Mouse (Mus musculus): ENCODE data around the gene Ergic1. TPM values are rescaled to one million over a fixed set of nuclear protein-coding genes. Genes with fewer than 3 reads are reported as not detected.

Ergic1 gene
- polyA plus RNA-seq, 1 experiment from 2014 or later, result 135 TPM

GRCm38 (mm10) chr17:26582297-26582696 is 21.0 kb downstream of the Ergic1 start:
- Histone ChIP-seq H3K27me3 (replicated peaks; ENCODE audit: control insufficient read depth, insufficient read depth, low read length) (no peaks in the 10 kb centered on the region), H3K9me3 (ENCODE audit: control insufficient read depth, low read length) (no peaks in the 10 kb centered on the region), H3K36me3 (ENCODE audit: control insufficient read depth, insufficient read depth, low read length) (peaks cover 19% of the 10 kb centered on the region; the same call in 1 of the 2 replicates), H3K9ac (ENCODE audit: low read length) (no peak overlapping the region), H3K4me1 (replicated peaks; ENCODE audit: control insufficient read depth, insufficient read depth, low read length) (peaks cover 20% of the 10 kb centered on the region), H3K4me2 (ENCODE audit: low read length) (no peak overlapping the region), H3K27ac (ENCODE audit: low read depth) (peak overlapping the region; percentile 1; the same call in 1 of the 2 replicates), H3K4me3 (ENCODE audit: low read depth, low read length) (no peak overlapping the region)
- 90% methylated on average over 5 of the region's 5 CpGs for WGBS
- DNase-seq (ENCODE audit: low spot score) (no peak), ATAC-seq (replicated peaks; ENCODE audit: low FRiP score, low TSS enrichment, low read depth) (no peak)

GRCm38 (mm10) chr17:26583056-26583455 is 21.8 kb downstream of the Ergic1 start:
- Histone ChIP-seq H3K4me3 (ENCODE audit: low read depth, low read length) (no peak overlapping the region), H3K4me1 (replicated peaks; ENCODE audit: control insufficient read depth, insufficient read depth, low read length) (peaks cover 20% of the 10 kb centered on the region), H3K36me3 (ENCODE audit: control insufficient read depth, insufficient read depth, low read length) (peaks cover 21% of the 10 kb centered on the region; the same call in 1 of the 2 replicates), H3K9me3 (ENCODE audit: control insufficient read depth, low read length) (no peaks in the 10 kb centered on the region), H3K4me2 (ENCODE audit: low read length) (no peak overlapping the region), H3K9ac (ENCODE audit: low read length) (no peak overlapping the region), H3K27me3 (replicated peaks; ENCODE audit: control insufficient read depth, insufficient read depth, low read length) (no peaks in the 10 kb centered on the region), H3K27ac (ENCODE audit: low read depth) (no peak overlapping the region)
- ATAC-seq (replicated peaks; ENCODE audit: low FRiP score, low TSS enrichment, low read depth) (no peak), DNase-seq (ENCODE audit: low spot score) (no peak)
- WGBS, result 95% methylated on average over 9 of the region's 9 CpGs

GRCm38 (mm10) chr17:26583606-26584005 is 22.3 kb downstream of the Ergic1 start:
- no peaks in the 10 kb centered on the region for H3K9me3 ChIP-seq (ENCODE audit: control insufficient read depth, low read length)
- H3K36me3 ChIP-seq (ENCODE audit: control insufficient read depth, insufficient read depth, low read length), result peaks cover 17% of the 10 kb centered on the region; the same call in 1 of the 2 replicates
- no peak overlapping the region for H3K9ac ChIP-seq (ENCODE audit: low read length)
- H3K4me3 ChIP-seq (ENCODE audit: low read depth, low read length), result no peak overlapping the region
- peak overlapping the region; percentile 69 for H3K27ac ChIP-seq (ENCODE audit: low read depth)
- WGBS, result 82% methylated on average over 6 of the region's 6 CpGs
- H3K4me2 ChIP-seq (ENCODE audit: low read length), result no peak overlapping the region
- ATAC-seq (replicated peaks; ENCODE audit: low FRiP score, low TSS enrichment, low read depth) (no peak), DNase-seq (ENCODE audit: low spot score) (no peak)
- peaks cover 20% of the 10 kb centered on the region for H3K4me1 ChIP-seq (replicated peaks; ENCODE audit: control insufficient read depth, insufficient read depth, low read length)
- H3K27me3 ChIP-seq (replicated peaks; ENCODE audit: control insufficient read depth, insufficient read depth, low read length), result no peaks in the 10 kb centered on the region

GRCm38 (mm10) chr17:26584063-26584462 is 22.8 kb downstream of the Ergic1 start:
- peaks cover 20% of the 10 kb centered on the region for H3K4me1 ChIP-seq (replicated peaks; ENCODE audit: control insufficient read depth, insufficient read depth, low read length)
- no peak overlapping the region for H3K9ac ChIP-seq (ENCODE audit: low read length)
- H3K27me3 ChIP-seq (replicated peaks; ENCODE audit: control insufficient read depth, insufficient read depth, low read length), result no peaks in the 10 kb centered on the region
- peaks cover 15% of the 10 kb centered on the region; the same call in 1 of the 2 replicates for H3K36me3 ChIP-seq (ENCODE audit: control insufficient read depth, insufficient read depth, low read length)
- WGBS, result 49% methylated on average over 4 of the region's 4 CpGs
- peak overlapping the region; percentile 69 for H3K27ac ChIP-seq (ENCODE audit: low read depth)
- DNase-seq (ENCODE audit: low spot score) (no peak), ATAC-seq (replicated peaks; ENCODE audit: low FRiP score, low TSS enrichment, low read depth) (no peak)
- H3K4me3 ChIP-seq (ENCODE audit: low read depth, low read length), result no peak overlapping the region
- H3K9me3 ChIP-seq (ENCODE audit: control insufficient read depth, low read length), result no peaks in the 10 kb centered on the region
- peak overlapping the region; percentile 11; the same call in 1 of the 2 replicates for H3K4me2 ChIP-seq (ENCODE audit: low read length)

- no peak overlapping the region for H3K4me3 ChIP-seq (ENCODE audit: low read depth, low read length)
- H3K4me1 ChIP-seq (replicated peaks; ENCODE audit: control insufficient read depth, insufficient read depth, low read length), result peaks cover 20% of the 10 kb centered on the region
- peak overlapping the region; percentile 69 for H3K27ac ChIP-seq (ENCODE audit: low read depth)
- no peak overlapping the region for H3K9ac ChIP-seq (ENCODE audit: low read length)
- DNase-seq (ENCODE audit: low spot score) (peak; percentile 64), ATAC-seq (replicated peaks; ENCODE audit: low FRiP score, low TSS enrichment, low read depth) (peak; percentile 84)
- WGBS, result 34% methylated on average over 15 of the region's 15 CpGs
- H3K36me3 ChIP-seq (ENCODE audit: control insufficient read depth, insufficient read depth, low read length), result peaks cover 15% of the 10 kb centered on the region; the same call in 1 of the 2 replicates
- H3K4me2 ChIP-seq (ENCODE audit: low read length), result peak overlapping the region; percentile 11; the same call in 1 of the 2 replicates
- no peaks in the 10 kb centered on the region for H3K9me3 ChIP-seq (ENCODE audit: control insufficient read depth, low read length)
- H3K27me3 ChIP-seq (replicated peaks; ENCODE audit: control insufficient read depth, insufficient read depth, low read length), result no peaks in the 10 kb centered on the region
Measured at GRCm38 (mm10) chr17:26584558-26585136, 23.4 kb downstream of the Ergic1 start.

- no peak overlapping the region for H3K4me3 ChIP-seq (ENCODE audit: low read depth, low read length)
- DNase-seq (ENCODE audit: low spot score) (no peak), ATAC-seq (replicated peaks; ENCODE audit: low FRiP score, low TSS enrichment, low read depth) (no peak)
- H3K27me3 ChIP-seq (replicated peaks; ENCODE audit: control insufficient read depth, insufficient read depth, low read length), result no peaks in the 10 kb centered on the region
- peaks cover 17% of the 10 kb centered on the region for H3K4me1 ChIP-seq (replicated peaks; ENCODE audit: control insufficient read depth, insufficient read depth, low read length)
- H3K27ac ChIP-seq (ENCODE audit: low read depth), result no peak overlapping the region
- 87% methylated on average over 12 of the region's 12 CpGs for WGBS
- no peaks in the 10 kb centered on the region for H3K9me3 ChIP-seq (ENCODE audit: control insufficient read depth, low read length)
- H3K4me2 ChIP-seq (ENCODE audit: low read length), result no peak overlapping the region
- H3K9ac ChIP-seq (ENCODE audit: low read length), result no peak overlapping the region
- H3K36me3 ChIP-seq (ENCODE audit: control insufficient read depth, insufficient read depth, low read length), result peaks cover 15% of the 10 kb centered on the region; the same call in 1 of the 2 replicates
Measured at GRCm38 (mm10) chr17:26587961-26588487, 26.7 kb downstream of the Ergic1 start.

- WGBS, result 96% methylated on average over 4 of the region's 4 CpGs
- peaks cover 19% of the 10 kb centered on the region for H3K4me1 ChIP-seq (replicated peaks; ENCODE audit: control insufficient read depth, insufficient read depth, low read length)
- ATAC-seq (replicated peaks; ENCODE audit: low FRiP score, low TSS enrichment, low read depth) (no peak), DNase-seq (ENCODE audit: low spot score) (no peak)
- H3K4me3 ChIP-seq (ENCODE audit: low read depth, low read length), result no peak overlapping the region
- no peaks in the 10 kb centered on the region for H3K9me3 ChIP-seq (ENCODE audit: control insufficient read depth, low read length)
- H3K36me3 ChIP-seq (ENCODE audit: control insufficient read depth, insufficient read depth, low read length), result peaks cover 14% of the 10 kb centered on the region
- H3K4me2 ChIP-seq (ENCODE audit: low read length), result no peak overlapping the region
- no peak overlapping the region for H3K9ac ChIP-seq (ENCODE audit: low read length)
- no peaks in the 10 kb centered on the region for H3K27me3 ChIP-seq (replicated peaks; ENCODE audit: control insufficient read depth, insufficient read depth, low read length)
- no peak overlapping the region for H3K27ac ChIP-seq (ENCODE audit: low read depth)
Measured at GRCm38 (mm10) chr17:26592510-26592909, 31.2 kb downstream of the Ergic1 start.

GRCm38 (mm10) chr17:26593199-26593598 is 31.9 kb downstream of the Ergic1 start:
- no peak overlapping the region for H3K9ac ChIP-seq (ENCODE audit: low read length)
- DNase-seq (ENCODE audit: low spot score) (no peak), ATAC-seq (replicated peaks; ENCODE audit: low FRiP score, low TSS enrichment, low read depth) (no peak)
- H3K36me3 ChIP-seq (ENCODE audit: control insufficient read depth, insufficient read depth, low read length), result peaks cover 7% of the 10 kb centered on the region
- no peaks in the 10 kb centered on the region for H3K27me3 ChIP-seq (replicated peaks; ENCODE audit: control insufficient read depth, insufficient read depth, low read length)
- no peaks in the 10 kb centered on the region for H3K9me3 ChIP-seq (ENCODE audit: control insufficient read depth, low read length)
- no peak overlapping the region for H3K27ac ChIP-seq (ENCODE audit: low read depth)
- 90% methylated on average over 5 of the region's 5 CpGs for WGBS
- H3K4me2 ChIP-seq (ENCODE audit: low read length), result no peak overlapping the region
- H3K4me3 ChIP-seq (ENCODE audit: low read depth, low read length), result no peak overlapping the region
- H3K4me1 ChIP-seq (replicated peaks; ENCODE audit: control insufficient read depth, insufficient read depth, low read length), result peaks cover 19% of the 10 kb centered on the region

- peaks cover 19% of the 10 kb centered on the region for H3K4me1 ChIP-seq (replicated peaks; ENCODE audit: control insufficient read depth, insufficient read depth, low read length)
- no peak for ATAC-seq (replicated peaks; ENCODE audit: low FRiP score, low TSS enrichment, low read depth)
- DNase-seq (ENCODE audit: low spot score), result no peak
- H3K4me3 ChIP-seq (ENCODE audit: low read depth, low read length), result no peak overlapping the region
- H3K4me2 ChIP-seq (ENCODE audit: low read length), result no peak overlapping the region
- no peak overlapping the region for H3K27ac ChIP-seq (ENCODE audit: low read depth)
- peaks cover 6% of the 10 kb centered on the region for H3K36me3 ChIP-seq (ENCODE audit: control insufficient read depth, insufficient read depth, low read length)
- no peak overlapping the region for H3K9ac ChIP-seq (ENCODE audit: low read length)
- WGBS, result 85% methylated on average over 7 of the region's 7 CpGs
- no peaks in the 10 kb centered on the region for H3K27me3 ChIP-seq (replicated peaks; ENCODE audit: control insufficient read depth, insufficient read depth, low read length)
- no peaks in the 10 kb centered on the region for H3K9me3 ChIP-seq (ENCODE audit: control insufficient read depth, low read length)
Measured at GRCm38 (mm10) chr17:26594171-26594570, 32.9 kb downstream of the Ergic1 start.
